ENCODE assay signal across 8 mouse cellular contexts in genomic region chr14:8208876-8209275, GRCm38 (mm10). TPM values are rescaled to one million over a fixed set of nuclear protein-coding genes. Genes with fewer than 3 reads are reported as not detected.
DNase-seq lines count a peak whose midpoint lies in the region; ATAC-seq and TF ChIP-seq lines count a peak whose summit lies in the region.

No protein-coding gene starts in this region.

- no peaks in the 10 kb centered on the region for H3K27me3 ChIP-seq in forebrain, postnatal 0 days (ENCODE audit: insufficient read depth, low read length)

- ATAC-seq in forebrain, postnatal 0 days: peak; percentile 59
- no peak for ATAC-seq in activated CD4-positive, CD25-positive, alpha-beta regulatory T cell, adult 4 months

- no peak overlapping the region for H3K4me2 ChIP-seq in forebrain, postnatal 0 days (ENCODE audit: low read depth)

- no peaks in the 10 kb centered on the region for H3K36me3 ChIP-seq in forebrain, postnatal 0 days (ENCODE audit: insufficient read depth)

- H3K4me3 ChIP-seq in forebrain, postnatal 0 days (ENCODE audit: low read depth, low read length): no peak overlapping the region

- no peak for TF ChIP-seq CTCF in forebrain, postnatal 0 days (IDR thresholded peaks at IDR 0.05; ENCODE audit: low read depth)

- no peak overlapping the region for H3K9ac ChIP-seq in forebrain, postnatal 0 days

- 47% methylated on average over 3 of the region's 3 CpGs for WGBS in forebrain, postnatal 0 days

- DNase-seq in adrenal gland, adult 2 months: peak; percentile 44
- DNase-seq in adrenal gland, adult 18-20 months (ENCODE audit: low spot score in 2 of 2): no peak
- peak; percentile 95 for DNase-seq in brain, adult 2 months (ENCODE audit: low read depth, low spot score)
- peak; percentile 74 for DNase-seq in forebrain, postnatal 0 days
- peak; percentile 60 for DNase-seq in left cerebral cortex, postnatal 10 days (ENCODE audit: extremely low spot score in 1 of 2, low spot score in 2 of 2)
- no peak for DNase-seq in spleen, postnatal 14 days (ENCODE audit: low spot score in 2 of 2)
- DNase-seq in thymus, postnatal 36 days: no peak

- peaks cover 6% of the 10 kb centered on the region; the same call in 1 of the 2 replicates for H3K4me1 ChIP-seq in forebrain, postnatal 0 days (ENCODE audit: insufficient read depth)

- H3K9me3 ChIP-seq in forebrain, postnatal 0 days (ENCODE audit: low read length): no peaks in the 10 kb centered on the region

- intact Hi-C loops in left cerebral cortex, postnatal 10 days (cut with DNase I): no loop called here

- no peak overlapping the region for H3K27ac ChIP-seq in forebrain, postnatal 0 days (ENCODE audit: low read depth, low read length)

RNA-seq across cellular contexts. Expression of gene Kctd6, which starts 5.1 kb away (rescaled TPM):
- 10 to 100 TPM; 14.3 to 16.3 TPM for total RNA-seq in adrenal gland, adult 2 months (2021)
- polyA plus RNA-seq in adrenal gland, adult 2 months (2012; rRNA removed): 3.6 and 4.0 TPM in 2 replicates
- total RNA-seq in adrenal gland, adult 18-20 months (2021): 10 to 100 TPM; 13.2 to 16.2 TPM
- total RNA-seq in forebrain, postnatal 0 days (2014; rRNA removed): 19.3 and 27.0 TPM in 2 replicates
- polyA plus RNA-seq in forebrain, postnatal 0 days (2015; fragmentation: Nextera tagmentation; extraction: Ambion mirVana): 37.0 and 42.0 TPM in 2 replicates
- 10 to 100 TPM; 27.9 to 30.0 TPM for total RNA-seq in left cerebral cortex, postnatal 10 days (2021)
- polyA plus RNA-seq in activated CD4-positive, CD25-positive, alpha-beta regulatory T cell, adult 4 months (2017; shearing (Covaris generic)): 1 to 10 TPM; 3.2 to 4.5 TPM

RNA-seq across cellular contexts. Expression of gene Pdhb, which starts 36.1 kb away (rescaled TPM):
- total RNA-seq in adrenal gland, adult 2 months (2021): 100 to 1,000 TPM; 325 to 340 TPM
- 44.5 and 51.2 TPM in 2 replicates for polyA plus RNA-seq in adrenal gland, adult 2 months (2012; rRNA removed)
- total RNA-seq in adrenal gland, adult 18-20 months (2021): 100 to 1,000 TPM; 377 to 745 TPM
- 151 and 183 TPM in 2 replicates for total RNA-seq in forebrain, postnatal 0 days (2014; rRNA removed)
- 249 and 263 TPM in 2 replicates for polyA plus RNA-seq in forebrain, postnatal 0 days (2015; fragmentation: Nextera tagmentation; extraction: Ambion mirVana)
- 100 to 1,000 TPM; 172 to 184 TPM for total RNA-seq in left cerebral cortex, postnatal 10 days (2021)
- polyA plus RNA-seq in activated CD4-positive, CD25-positive, alpha-beta regulatory T cell, adult 4 months (2017; shearing (Covaris generic)): 100 to 1,000 TPM; 117 to 121 TPM

RNA-seq across cellular contexts. Expression of gene Acox2, which starts 50.3 kb away (rescaled TPM):
- total RNA-seq in adrenal gland, adult 2 months (2021): under 1 TPM in 1 of 2 experiments, not detected in 1; 0.78 TPM
- polyA plus RNA-seq in adrenal gland, adult 2 months (2012; rRNA removed): 0.46 and 1.9 TPM in 2 replicates
- total RNA-seq in adrenal gland, adult 18-20 months (2021): 1 to 10 TPM in 1 of 2 experiments, under 1 TPM in 1; 0.23 to 1.7 TPM
- 0.14 TPM in 1 of 2 replicates, not detected in the other for total RNA-seq in forebrain, postnatal 0 days (2014; rRNA removed)
- polyA plus RNA-seq in forebrain, postnatal 0 days (2015; fragmentation: Nextera tagmentation; extraction: Ambion mirVana): 0.31 and 0.59 TPM in 2 replicates
- total RNA-seq in left cerebral cortex, postnatal 10 days (2021): under 1 TPM in 1 of 2 experiments, not detected in 1; 0.61 TPM
- polyA plus RNA-seq in activated CD4-positive, CD25-positive, alpha-beta regulatory T cell, adult 4 months (2017; shearing (Covaris generic)): not detected

Comparison
In these comparisons a context has a peak if more than half of its experiments do, and no peak if none do; other contexts are left out.
1. DNase-seq: peak in adrenal gland, adult 2 months (single experiment), brain, adult 2 months (single experiment), forebrain, postnatal 0 days (single experiment) and left cerebral cortex, postnatal 10 days (2 of 2); none in adrenal gland, adult 18-20 months (0 of 2), spleen, postnatal 14 days (0 of 2) and thymus, postnatal 36 days (0 of 2).